Mouse (Mus musculus): ENCODE data around the gene Zmynd10.

The Zmynd10 gene

DNA sequence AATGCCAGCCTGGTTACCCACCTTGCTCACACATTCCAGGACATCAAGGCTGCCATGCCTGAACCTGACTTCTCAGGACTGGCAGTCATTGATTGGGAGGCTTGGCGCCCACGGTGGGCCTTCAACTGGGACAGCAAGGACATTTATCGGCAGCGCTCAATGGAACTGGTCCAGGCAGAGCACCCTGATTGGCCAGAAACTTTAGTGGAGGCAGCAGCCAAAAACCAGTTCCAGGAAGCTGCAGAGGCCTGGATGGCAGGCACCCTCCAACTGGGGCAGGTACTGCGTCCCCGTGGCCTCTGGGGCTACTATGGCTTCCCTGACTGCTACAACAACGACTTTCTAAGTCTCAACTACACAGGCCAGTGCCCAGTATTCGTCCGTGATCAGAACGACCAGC is 30.8 kb downstream of the Zmynd10 start:
- Histone ChIP-seq H3K4me1 (replicated peaks; ENCODE audit: low read depth, low read length) (peaks cover 82% of the 10 kb centered on the region), H3K36me3 (ENCODE audit: insufficient read depth, low read length) (peaks cover 23% of the 10 kb centered on the region), H3K9me3 (ENCODE audit: low read length) (no peaks in the 10 kb centered on the region), H3K27me3 (ENCODE audit: insufficient read depth, low read length) (no peaks in the 10 kb centered on the region), H3K4me3 (replicated peaks; ENCODE audit: low read length) (peak overlapping the region; percentile 77; the same call in 1 of the 2 replicates)
- no peak for TF ChIP-seq POU5F1 (IDR thresholded peaks at IDR 0.05; ENCODE audit: borderline replicate concordance, low read length)
- TF ChIP-seq NANOG (IDR thresholded peaks at IDR 0.05; ENCODE audit: borderline replicate concordance, low read length), result no peak
- TF ChIP-seq CTCF (conservative IDR thresholded peaks at IDR 0.05; ENCODE audit: low read length), result no peak

DNA sequence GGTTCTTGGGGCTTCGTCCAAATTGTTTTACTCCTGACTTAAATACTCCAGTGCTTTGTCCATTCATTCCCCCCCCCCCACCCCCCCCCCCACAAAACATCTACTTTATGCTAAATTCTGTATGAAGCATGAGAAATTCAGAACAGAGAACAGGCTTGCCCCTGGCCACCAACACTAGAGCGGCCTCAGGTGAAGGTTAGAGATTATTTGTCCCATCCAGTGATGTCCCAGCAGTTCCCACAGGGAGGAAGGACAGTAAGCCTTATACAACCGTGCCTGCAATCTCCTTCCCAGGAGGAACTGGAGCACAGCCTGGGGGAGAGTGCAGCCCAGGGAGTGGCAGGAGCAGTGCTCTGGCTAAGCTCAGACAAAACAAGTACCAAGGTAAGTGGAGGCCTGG is 31.5 kb downstream of the Zmynd10 start, which contains the start of gene Naa80:
Gene Naa80 (plus strand): TSS at position 301 of the 400 bp plus-strand sequence.
- H3K9me3 ChIP-seq (ENCODE audit: low read length), result no peaks in the 10 kb centered on the region
- no peaks in the 10 kb centered on the region for H3K27me3 ChIP-seq (ENCODE audit: insufficient read depth, low read length)
- peaks cover 85% of the 10 kb centered on the region for H3K4me1 ChIP-seq (replicated peaks; ENCODE audit: low read depth, low read length)
- TF ChIP-seq NANOG (IDR thresholded peaks at IDR 0.05; ENCODE audit: borderline replicate concordance, low read length) (no peak), POU5F1 (IDR thresholded peaks at IDR 0.05; ENCODE audit: borderline replicate concordance, low read length) (no peak), CTCF (conservative IDR thresholded peaks at IDR 0.05; ENCODE audit: low read length) (no peak)
- H3K36me3 ChIP-seq (ENCODE audit: insufficient read depth, low read length), result peaks cover 26% of the 10 kb centered on the region
- H3K4me3 ChIP-seq (replicated peaks; ENCODE audit: low read length), result peak within 1 kb of the TSS; percentile 77; the same call in 1 of the 2 replicates

DNA sequence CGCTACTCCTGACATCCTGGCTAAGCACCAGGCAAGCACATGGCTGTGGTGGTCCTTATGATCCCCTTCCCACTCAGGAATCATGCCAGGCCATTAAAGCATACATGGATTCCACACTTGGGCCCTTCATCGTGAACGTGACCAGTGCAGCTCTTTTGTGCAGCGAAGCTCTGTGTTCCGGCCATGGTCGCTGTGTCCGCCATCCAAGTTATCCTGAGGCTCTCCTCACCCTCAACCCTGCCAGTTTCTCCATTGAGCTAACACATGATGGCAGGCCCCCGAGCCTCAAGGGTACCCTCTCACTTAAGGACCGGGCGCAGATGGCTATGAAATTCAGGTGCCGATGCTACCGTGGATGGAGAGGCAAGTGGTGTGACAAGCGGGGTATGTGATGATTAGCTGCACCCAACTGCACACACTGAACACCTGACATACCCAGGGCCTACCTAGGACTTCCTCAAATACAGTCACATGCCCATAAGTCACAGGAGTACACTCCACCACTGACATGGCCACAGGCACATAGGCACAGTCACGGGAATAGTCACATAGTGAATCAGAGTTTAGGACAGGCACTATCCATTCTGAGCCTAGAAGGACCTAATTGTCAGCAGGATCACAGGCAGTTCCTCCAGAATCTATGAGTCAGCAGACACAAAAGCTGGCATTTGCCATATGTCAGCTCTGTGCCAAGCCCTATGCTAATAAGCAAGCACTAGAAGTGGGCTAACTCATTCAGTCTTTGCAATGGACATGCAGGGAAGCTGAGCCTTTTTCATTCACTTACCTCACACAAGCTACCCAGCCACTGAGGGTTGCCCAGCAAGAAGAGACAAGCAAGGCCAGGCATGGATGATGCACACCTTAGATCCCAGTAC is 32.2 kb downstream of the Zmynd10 start:
- peaks cover 85% of the 10 kb centered on the region for H3K4me1 ChIP-seq (replicated peaks; ENCODE audit: low read depth, low read length)
- no peaks in the 10 kb centered on the region for H3K9me3 ChIP-seq (ENCODE audit: low read length)
- H3K4me3 ChIP-seq (replicated peaks; ENCODE audit: low read length), result no peak overlapping the region
- H3K36me3 ChIP-seq (ENCODE audit: insufficient read depth, low read length), result peaks cover 32% of the 10 kb centered on the region
- no peaks in the 10 kb centered on the region for H3K27me3 ChIP-seq (ENCODE audit: insufficient read depth, low read length)
- TF ChIP-seq POU5F1 (IDR thresholded peaks at IDR 0.05; ENCODE audit: borderline replicate concordance, low read length) (no peak), NANOG (IDR thresholded peaks at IDR 0.05; ENCODE audit: borderline replicate concordance, low read length) (no peak), CTCF (conservative IDR thresholded peaks at IDR 0.05; ENCODE audit: low read length) (no peak)

DNA sequence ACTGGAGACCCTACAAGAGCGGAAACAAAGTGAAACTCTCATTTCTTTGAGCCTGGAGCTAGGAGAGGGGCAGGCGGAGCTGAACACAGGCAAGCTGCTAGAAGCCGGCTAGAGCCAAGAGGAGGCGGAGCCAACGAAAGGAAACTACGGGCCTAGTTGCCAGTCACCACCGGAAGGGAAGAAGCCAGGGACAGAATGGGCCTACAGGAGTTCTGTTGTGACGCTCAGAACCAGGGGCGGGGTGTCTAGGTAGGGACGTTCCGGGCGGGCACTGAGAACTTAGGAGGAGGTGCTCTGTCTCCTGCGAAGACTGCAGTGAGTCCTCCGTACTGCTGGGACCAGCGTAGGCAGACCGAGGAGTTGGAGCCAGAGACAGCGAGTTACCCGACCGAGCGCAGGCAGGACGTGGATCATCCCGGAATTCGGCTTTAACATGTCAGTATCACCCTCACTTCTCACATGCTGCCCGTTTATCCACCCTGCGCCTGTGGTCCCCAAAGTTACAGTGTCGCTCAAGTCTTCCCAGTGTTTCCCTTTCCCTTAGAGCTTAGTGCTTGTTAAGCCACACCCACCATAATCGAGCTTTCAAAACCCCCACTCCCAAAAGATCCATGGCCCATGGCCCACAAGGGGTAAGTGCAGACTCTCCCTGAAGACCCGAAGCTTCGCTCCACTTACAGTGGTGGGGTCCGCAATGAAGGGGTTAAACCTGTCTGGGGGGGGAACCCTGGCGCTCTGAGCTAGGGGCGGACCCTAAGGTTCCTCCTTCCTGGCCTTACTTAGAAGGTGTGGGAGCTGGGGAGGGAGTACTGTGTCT is 33.6 kb downstream of the Zmynd10 start, which contains the start of gene Hyal3:
Gene Hyal3 (plus strand): TSS at position 318 of the 817 bp plus-strand sequence.
- no peak for TF ChIP-seq NANOG (IDR thresholded peaks at IDR 0.05; ENCODE audit: borderline replicate concordance, low read length)
- TF ChIP-seq CTCF (conservative IDR thresholded peaks at IDR 0.05; ENCODE audit: low read length), result no peak
- Histone ChIP-seq H3K36me3 (ENCODE audit: insufficient read depth, low read length) (peaks cover 36% of the 10 kb centered on the region), H3K27me3 (ENCODE audit: insufficient read depth, low read length) (no peaks in the 10 kb centered on the region), H3K4me3 (replicated peaks; ENCODE audit: low read length) (peak within 1 kb of the TSS; percentile 83), H3K4me1 (replicated peaks; ENCODE audit: low read depth, low read length) (peaks cover 75% of the 10 kb centered on the region), H3K9me3 (ENCODE audit: low read length) (no peaks in the 10 kb centered on the region)

DNA sequence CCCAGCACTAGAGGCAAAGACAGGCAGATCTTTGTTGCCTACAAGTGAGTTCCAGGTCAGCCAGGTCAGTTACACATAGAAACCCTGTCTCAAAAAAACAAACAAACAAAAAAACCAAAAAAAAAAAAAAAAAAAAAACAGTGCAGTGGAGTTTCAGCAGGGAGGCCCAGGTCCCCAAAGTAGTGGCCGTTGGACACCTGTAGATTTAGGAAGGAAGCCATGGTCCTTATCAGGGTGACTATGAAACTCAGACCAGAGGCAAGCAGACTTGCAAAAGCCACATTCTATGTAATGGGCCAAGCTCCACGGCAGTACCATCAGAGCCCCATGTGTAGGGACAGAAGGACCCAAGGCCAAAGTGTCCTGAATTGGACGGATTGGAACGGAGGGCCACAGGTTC is 34.5 kb downstream of the Zmynd10 start:
- peaks cover 36% of the 10 kb centered on the region for H3K36me3 ChIP-seq (ENCODE audit: insufficient read depth, low read length)
- no peaks in the 10 kb centered on the region for H3K27me3 ChIP-seq (ENCODE audit: insufficient read depth, low read length)
- no peaks in the 10 kb centered on the region for H3K9me3 ChIP-seq (ENCODE audit: low read length)
- peak overlapping the region; percentile 83 for H3K4me3 ChIP-seq (replicated peaks; ENCODE audit: low read length)
- TF ChIP-seq NANOG (IDR thresholded peaks at IDR 0.05; ENCODE audit: borderline replicate concordance, low read length), result no peak
- peaks cover 71% of the 10 kb centered on the region for H3K4me1 ChIP-seq (replicated peaks; ENCODE audit: low read depth, low read length)

DNA sequence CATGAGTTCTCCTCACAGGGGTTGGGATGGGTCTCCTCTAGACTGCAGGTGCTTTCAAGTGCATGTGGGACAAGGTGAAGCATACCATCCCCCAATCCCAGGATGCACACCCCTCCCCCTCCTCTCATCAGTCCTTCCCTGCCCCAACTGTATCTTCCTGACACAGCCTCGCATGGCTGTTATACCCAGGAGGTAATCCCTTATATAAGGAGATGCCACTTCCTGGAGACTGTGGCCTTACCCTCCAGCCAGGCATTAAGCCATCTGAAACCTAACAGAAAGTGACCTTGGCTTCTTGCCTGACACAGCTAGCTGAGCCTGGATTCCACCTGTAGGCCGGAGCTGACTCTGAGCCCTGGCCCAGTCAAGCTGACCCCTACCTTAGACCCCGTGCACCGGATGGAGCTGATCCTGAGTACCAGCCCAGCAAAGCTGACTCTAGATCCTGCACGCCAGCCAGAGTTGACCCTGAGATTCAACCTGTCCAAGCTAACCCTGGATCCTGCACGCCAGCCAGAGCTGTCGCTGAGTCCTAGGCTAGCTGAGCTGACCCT is 35.5 kb downstream of the Zmynd10 start:
- no peaks in the 10 kb centered on the region for H3K9me3 ChIP-seq (ENCODE audit: low read length)
- no peak overlapping the region for H3K4me3 ChIP-seq (replicated peaks; ENCODE audit: low read length)
- TF ChIP-seq CTCF (conservative IDR thresholded peaks at IDR 0.05; ENCODE audit: low read length), result no peak
- no peak for TF ChIP-seq POU5F1 (IDR thresholded peaks at IDR 0.05; ENCODE audit: borderline replicate concordance, low read length)
- TF ChIP-seq NANOG (IDR thresholded peaks at IDR 0.05; ENCODE audit: borderline replicate concordance, low read length), result no peak
- peaks cover 64% of the 10 kb centered on the region for H3K4me1 ChIP-seq (replicated peaks; ENCODE audit: low read depth, low read length)
- H3K27me3 ChIP-seq (ENCODE audit: insufficient read depth, low read length), result no peaks in the 10 kb centered on the region
- H3K36me3 ChIP-seq (ENCODE audit: insufficient read depth, low read length), result peaks cover 36% of the 10 kb centered on the region

DNA sequence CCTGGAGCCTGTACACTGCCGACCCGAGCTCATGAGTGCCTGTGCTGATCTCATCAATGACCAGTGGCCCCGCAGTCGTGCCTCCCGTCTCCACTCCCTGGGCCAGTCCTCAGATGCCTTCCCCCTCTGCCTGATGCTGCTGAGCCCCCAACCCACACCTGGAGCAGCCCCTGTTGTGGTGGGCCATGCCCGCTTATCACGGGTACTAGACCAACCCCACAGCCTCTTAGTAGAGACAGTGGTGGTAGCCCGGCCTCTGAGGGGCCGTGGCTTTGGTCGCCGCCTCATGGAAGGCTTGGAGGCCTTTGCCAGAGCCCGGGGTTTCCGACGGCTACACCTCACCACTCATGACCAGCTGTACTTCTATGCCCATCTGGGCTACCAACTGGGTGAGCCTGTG is 36.1 kb downstream of the Zmynd10 start:
- Histone ChIP-seq H3K4me1 (replicated peaks; ENCODE audit: low read depth, low read length) (peaks cover 61% of the 10 kb centered on the region), H3K27me3 (ENCODE audit: insufficient read depth, low read length) (no peaks in the 10 kb centered on the region), H3K9me3 (ENCODE audit: low read length) (no peaks in the 10 kb centered on the region), H3K4me3 (replicated peaks; ENCODE audit: low read length) (no peak overlapping the region), H3K36me3 (ENCODE audit: insufficient read depth, low read length) (peaks cover 36% of the 10 kb centered on the region)
- TF ChIP-seq CTCF (conservative IDR thresholded peaks at IDR 0.05; ENCODE audit: low read length) (no peak), NANOG (IDR thresholded peaks at IDR 0.05; ENCODE audit: borderline replicate concordance, low read length) (no peak), POU5F1 (IDR thresholded peaks at IDR 0.05; ENCODE audit: borderline replicate concordance, low read length) (no peak)

DNA sequence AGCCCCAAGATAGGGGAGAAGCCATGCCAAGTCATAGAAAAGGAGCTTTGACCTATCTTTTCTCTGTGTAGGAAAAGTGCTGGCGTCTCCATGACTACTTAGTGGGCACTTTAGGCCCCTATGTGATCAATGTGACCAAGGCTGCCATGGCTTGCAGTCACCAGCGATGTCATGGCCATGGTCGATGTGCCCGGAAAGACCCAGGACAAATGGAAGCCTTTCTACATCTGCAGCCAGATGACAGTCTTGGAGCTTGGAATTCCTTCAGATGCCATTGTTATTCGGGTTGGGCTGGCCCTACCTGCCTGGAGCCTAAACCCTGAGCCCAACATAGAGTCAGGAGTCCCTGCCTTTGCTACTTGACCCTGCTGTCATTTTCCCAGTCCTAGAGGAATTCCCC is 39.4 kb downstream of the Zmynd10 start:
- H3K9me3 ChIP-seq (ENCODE audit: low read length), result no peaks in the 10 kb centered on the region
- TF ChIP-seq NANOG (IDR thresholded peaks at IDR 0.05; ENCODE audit: borderline replicate concordance, low read length), result no peak
- no peak for TF ChIP-seq CTCF (conservative IDR thresholded peaks at IDR 0.05; ENCODE audit: low read length)
- TF ChIP-seq POU5F1 (IDR thresholded peaks at IDR 0.05; ENCODE audit: borderline replicate concordance, low read length), result no peak
- peaks cover 63% of the 10 kb centered on the region for H3K4me1 ChIP-seq (replicated peaks; ENCODE audit: low read depth, low read length)
- no peaks in the 10 kb centered on the region for H3K27me3 ChIP-seq (ENCODE audit: insufficient read depth, low read length)
- peak overlapping the region; percentile 17; the same call in 1 of the 2 replicates for H3K4me3 ChIP-seq (replicated peaks; ENCODE audit: low read length)
- H3K36me3 ChIP-seq (ENCODE audit: insufficient read depth, low read length), result peaks cover 54% of the 10 kb centered on the region

Measured in E14TG2a.4 (cell line).